Mouse (Mus musculus) liver, adult 2 months (tissue): ENCODE results near the gene Ddx50. TPM values are rescaled to one million over a fixed set of nuclear protein-coding genes. Genes with fewer than 3 reads are reported as not detected.

Experiments
- DNase-seq: peaks from one replicate; pipeline ENCODE4 v3.0.0-alpha.2; 2011; ENCODE audit warnings: low read depth, low spot score; ENCODE audit errors: extremely low read depth
- H3K27ac ChIP-seq: fragments of 200-500 bp; replicated peaks from 2 replicates; pipeline ENCODE4 v1.5.1; 2012; ENCODE audit warnings: low read depth, mild to moderate bottlenecking, control low read depth, inconsistent platforms, low read length; ENCODE audit not compliant: insufficient read depth
- H3K27me3 ChIP-seq: fragments of 200-500 bp; 2 replicates; pipeline ENCODE4 v1.6.1; 2012; ENCODE audit warnings: mild to moderate bottlenecking, moderate library complexity, low read length, inconsistent platforms; ENCODE audit not compliant: control insufficient read depth, insufficient read depth
- H3K36me3 ChIP-seq: fragments of 200-500 bp; 2 replicates; pipeline ENCODE4 v1.6.1; 2012; ENCODE audit warnings: low read length, inconsistent platforms; ENCODE audit not compliant: control insufficient read depth, insufficient read depth
- H3K4me1 ChIP-seq: fragments of 200-500 bp; 2 replicates; pipeline ENCODE4 v1.6.1; 2011; ENCODE audit warnings: low read length; ENCODE audit not compliant: control insufficient read depth, insufficient read depth
- H3K4me3 ChIP-seq: fragments of 200-500 bp; 2 replicates; pipeline ENCODE4 v1.5.1; 2011; ENCODE audit warnings: low read depth, mild to moderate bottlenecking, control low read depth, low read length, moderate library complexity; ENCODE audit not compliant: insufficient read depth
- H3K79me2 ChIP-seq: fragments of 200-500 bp; 2 replicates; pipeline ENCODE4 v1.6.1; 2012; ENCODE audit warnings: inconsistent platforms, mild to moderate bottlenecking, low read length, moderate library complexity; ENCODE audit not compliant: control insufficient read depth, insufficient read depth
- H3K9ac ChIP-seq: fragments of 200-500 bp; 2 replicates; pipeline ENCODE4 v1.6.1; 2012; ENCODE audit warnings: low read depth, mild to moderate bottlenecking, control low read depth, inconsistent platforms, low read length
- CTCF ChIP-seq: fragments of 200-500 bp; IDR thresholded peaks from 2 replicates; pipeline ENCODE4 v1.5.1; 2011; ENCODE audit warnings: low read depth, low read length, control low read depth
- POLR2A ChIP-seq: fragments of 200-500 bp; IDR thresholded peaks from 2 replicates; pipeline ENCODE4 v1.6.1; 2011; ENCODE audit warnings: low read length, control low read depth; ENCODE audit not compliant: insufficient read depth; ENCODE audit errors: extremely low read depth
- WGBS: fragments of 180-500 bp; shearing (Covaris S2); methylation state at CpG from one replicate; pipeline ENCODE4 v1.1.7; 2018; 5-methylcytosine and 5-hydroxymethylcytosine counted together
- polyA plus RNA-seq: library from polyadenylated mRNA; depleted of rRNA; stranded (reverse); fragments of >200 nt; gene quantifications from 2 replicates; pipeline ENCODE4 v1.2.3, GENCODE M21; 2012; rRNA removed
- total RNA-seq: library from RNA; depleted of rRNA; stranded (reverse); fragments of >200 nt; gene quantifications from 2 replicates; pipeline ENCODE4 v1.2.3, GENCODE M21; 2014; rRNA removed

The Ddx50 gene
- total and polyA plus RNA-seq, 2 experiments, result 8.1 to 53.6 TPM

GRCm38 (mm10) chr10:62578338-62579100, 72.5 kb downstream of the Ddx50 start, which contains the start of gene Kif1bp:
Gene Kif1bp (minus strand): TSS chr10:62578457.
- peak; percentile 75 for TF ChIP-seq POLR2A
- TF ChIP-seq CTCF, result no peak
- 5% methylated on average over 33 of the region's 33 CpGs for WGBS
- H3K36me3 ChIP-seq, result peaks cover 22% of the 10 kb centered on the region

GRCm38 (mm10) chr10:62577673-62578337, 73.2 kb downstream of the Ddx50 start:
- Histone ChIP-seq H3K4me1 (peaks cover 4% of the 10 kb centered on the region), H3K36me3 (peaks cover 19% of the 10 kb centered on the region), H3K9ac (peak overlapping the region; percentile 88), H3K27ac (peak overlapping the region; percentile 24; the same call in 1 of the 2 replicates), H3K4me3 (peak overlapping the region; percentile 91), H3K79me2 (peaks cover 6% of the 10 kb centered on the region; the same call in 1 of the 2 replicates), H3K27me3 (no peaks in the 10 kb centered on the region)
- peak; percentile 33 for DNase-seq
- 2% methylated on average over 52 of the region's 54 CpGs for WGBS
- no peak for TF ChIP-seq CTCF
- no peak for TF ChIP-seq POLR2A

More at GRCm38 (mm10) chr10:62578338-62579100, 72.5 kb downstream of the Ddx50 start, which contains the start of gene Kif1bp:
- peak within 1 kb of the TSS; percentile 24; the same call in 1 of the 2 replicates for H3K27ac ChIP-seq
- H3K9ac ChIP-seq, result peak within 1 kb of the TSS; percentile 88
- peaks cover 4% of the 10 kb centered on the region for H3K4me1 ChIP-seq
- H3K79me2 ChIP-seq, result peaks cover 6% of the 10 kb centered on the region; the same call in 1 of the 2 replicates
- H3K27me3 ChIP-seq, result no peaks in the 10 kb centered on the region
- peak; percentile 95 for DNase-seq
- peak within 1 kb of the TSS; percentile 91 for H3K4me3 ChIP-seq

- no peak overlapping the region for H3K27ac ChIP-seq
- 92% methylated on average over 13 of the region's 13 CpGs for WGBS
- peaks cover 17% of the 10 kb centered on the region for H3K36me3 ChIP-seq
- no peak for TF ChIP-seq CTCF
- no peak for TF ChIP-seq POLR2A
- DNase-seq, result no peak
- peaks cover 6% of the 10 kb centered on the region; the same call in 1 of the 2 replicates for H3K79me2 ChIP-seq
- peaks cover 4% of the 10 kb centered on the region for H3K4me1 ChIP-seq
- no peak overlapping the region for H3K9ac ChIP-seq
- no peaks in the 10 kb centered on the region for H3K27me3 ChIP-seq
- H3K4me3 ChIP-seq, result no peak overlapping the region
Observed at GRCm38 (mm10) chr10:62575001-62575400, 76.0 kb downstream of the Ddx50 start.

GRCm38 (mm10) chr10:62570126-62570871, 80.7 kb downstream of the Ddx50 start:
- TF ChIP-seq CTCF, result no peak
- TF ChIP-seq POLR2A, result no peak
- H3K36me3 ChIP-seq, result peaks cover 35% of the 10 kb centered on the region
- H3K79me2 ChIP-seq, result no peaks in the 10 kb centered on the region
- no peak overlapping the region for H3K27ac ChIP-seq
- no peaks in the 10 kb centered on the region for H3K4me1 ChIP-seq
- no peak overlapping the region for H3K4me3 ChIP-seq
- no peaks in the 10 kb centered on the region for H3K27me3 ChIP-seq
- no peak overlapping the region for H3K9ac ChIP-seq
- WGBS, result 87% methylated on average over 7 of the region's 7 CpGs
- no peak for DNase-seq

- no peaks in the 10 kb centered on the region for H3K4me1 ChIP-seq
- WGBS, result 85% methylated on average over 4 of the region's 4 CpGs
- H3K4me3 ChIP-seq, result no peak overlapping the region
- H3K27ac ChIP-seq, result no peak overlapping the region
- no peak overlapping the region for H3K9ac ChIP-seq
- H3K36me3 ChIP-seq, result peaks cover 37% of the 10 kb centered on the region
- H3K79me2 ChIP-seq, result no peaks in the 10 kb centered on the region
- H3K27me3 ChIP-seq, result no peaks in the 10 kb centered on the region
- TF ChIP-seq CTCF, result no peak
- TF ChIP-seq POLR2A, result no peak
- no peak for DNase-seq
Observed at GRCm38 (mm10) chr10:62568861-62569260, 82.2 kb downstream of the Ddx50 start.

Other genes starting within 250 kb of the Ddx50 start
- gene Hkdc1, start 228.7 kb downstream of the Ddx50 start, total RNA-seq, result under 0.01 and 0.18 TPM in 2 replicates
- 0.05 TPM in 1 of 2 replicates, not detected in the other for gene Hkdc1, start 228.7 kb downstream of the Ddx50 start, polyA plus RNA-seq
- gene 4930507D05Rik, start 201.7 kb downstream of the Ddx50 start, total RNA-seq, result 0.09 and 0.27 TPM in 2 replicates
- 0.12 TPM in 1 of 2 replicates, not detected in the other for gene 4930507D05Rik, start 201.7 kb downstream of the Ddx50 start, polyA plus RNA-seq
- gene Supv3l1, start 201.5 kb downstream of the Ddx50 start, total RNA-seq, result 18.8 and 19.1 TPM in 2 replicates
- 10.5 and 12.1 TPM in 2 replicates for gene Supv3l1, start 201.5 kb downstream of the Ddx50 start, polyA plus RNA-seq
- gene Vps26a, start 164.4 kb downstream of the Ddx50 start, total RNA-seq, result 34.1 and 39.7 TPM in 2 replicates
- 7.2 and 7.7 TPM in 2 replicates for gene Vps26a, start 164.4 kb downstream of the Ddx50 start, polyA plus RNA-seq
- 11.9 and 15.9 TPM in 2 replicates for gene Srgn, start 123.8 kb downstream of the Ddx50 start, total RNA-seq
- gene Srgn, start 123.8 kb downstream of the Ddx50 start, polyA plus RNA-seq, result 4.3 and 5.0 TPM in 2 replicates
- 8.3 and 8.6 TPM in 2 replicates for gene Kif1bp, start 72.8 kb downstream of the Ddx50 start, total RNA-seq
- gene Kif1bp, start 72.8 kb downstream of the Ddx50 start, polyA plus RNA-seq, result 8.2 and 9.8 TPM in 2 replicates
- 10.9 and 11.8 TPM in 2 replicates for gene Ddx21, start 48.9 kb downstream of the Ddx50 start, total RNA-seq
- 5.8 and 7.2 TPM in 2 replicates for gene Ddx21, start 48.9 kb downstream of the Ddx50 start, polyA plus RNA-seq
- 0.18 and 0.20 TPM in 2 replicates for gene Stox1, start 74.9 kb upstream of the Ddx50 start, total RNA-seq
- 0.04 and 0.06 TPM in 2 replicates for gene Stox1, start 74.9 kb upstream of the Ddx50 start, polyA plus RNA-seq
- 23.0 and 28.3 TPM in 2 replicates for gene Ccar1, start 141.1 kb upstream of the Ddx50 start, total RNA-seq
- 21.3 and 30.1 TPM in 2 replicates for gene Ccar1, start 141.1 kb upstream of the Ddx50 start, polyA plus RNA-seq